Mouse (Mus musculus) brain, embryonic 14.5 days (tissue): Measurements from ENCODE around the gene Mrpl55. TPM values are rescaled to one million over a fixed set of nuclear protein-coding genes. Genes with fewer than 3 reads are reported as not detected.
A peak's percentile ranks its signal among the peaks of the same experiment; 100 is the strongest.
"Not testable (repeated sequence)": the region's sequence is repeated elsewhere in the genome, so short reads cannot be mapped to it uniquely, and the experiment has no call there.

Source experiments
- DNase-seq: peaks from one replicate; pipeline ENCODE4 v3.0.0-alpha.2; 2011; ENCODE audit warnings: low read depth
- CTCF ChIP-seq: fragments of 200-500 bp; IDR thresholded peaks from 2 replicates; pipeline ENCODE4 v1.5.1; 2012; ENCODE audit warnings: inconsistent platforms, mild to moderate bottlenecking, moderate library complexity, borderline replicate concordance; ENCODE audit not compliant: insufficient read depth, insufficient read length; ENCODE audit errors: extremely low read depth
- POLR2A ChIP-seq: fragments of 200-500 bp; IDR thresholded peaks from 2 replicates; pipeline ENCODE4 v1.6.1; 2012; ENCODE audit warnings: mild to moderate bottlenecking, inconsistent platforms, borderline replicate concordance; ENCODE audit not compliant: poor library complexity, insufficient read depth, insufficient read length, severe bottlenecking; ENCODE audit errors: extremely low read depth
- polyA plus RNA-seq: library from polyadenylated mRNA; depleted of rRNA; stranded (reverse); fragments of >200 nt; gene quantifications from 2 replicates; pipeline ENCODE4 v1.2.3, GENCODE M21; 2012

Gene Mrpl55
- polyA plus RNA-seq, 1 experiment: 45.5 TPM

DNA sequence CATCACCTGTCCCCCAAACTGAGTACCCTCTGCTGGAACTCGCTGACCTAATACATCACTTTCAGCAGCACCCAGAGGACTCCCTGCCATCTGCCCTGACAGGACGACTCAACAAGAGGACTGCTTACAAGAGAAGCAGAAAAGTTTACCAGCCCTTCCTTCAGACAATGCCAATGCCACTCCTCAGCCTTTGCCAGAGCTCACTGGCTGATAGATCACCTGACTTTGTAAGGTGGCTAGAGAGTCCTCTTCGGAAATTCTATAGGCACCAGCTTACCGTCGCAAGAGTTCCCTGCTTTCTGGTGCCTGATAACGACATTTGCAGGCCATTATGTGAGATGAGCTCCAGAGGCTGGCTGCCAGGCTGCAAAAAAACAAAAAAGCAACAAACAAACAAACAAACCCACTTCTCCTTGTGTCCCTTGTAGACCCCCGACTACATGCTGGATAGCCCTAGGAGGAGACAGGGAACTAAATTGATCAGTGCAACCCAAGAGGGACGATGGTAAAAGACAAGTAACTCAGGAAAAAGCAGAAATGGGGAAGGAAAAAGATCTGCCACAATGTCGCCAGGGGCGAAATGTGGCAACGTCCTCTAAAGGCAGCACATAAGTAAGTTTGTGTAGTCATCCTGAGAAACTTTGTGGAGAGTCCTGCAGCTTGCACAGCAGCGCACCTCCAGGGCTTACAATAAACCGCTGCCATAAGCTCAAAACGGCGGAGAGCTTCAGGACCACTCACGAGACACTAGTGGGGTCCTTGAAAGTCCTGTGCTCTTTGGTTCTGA lies 877 bp upstream of the Mrpl55 start:
- no peak for DNase-seq
- TF ChIP-seq CTCF (no peak), POLR2A (no peak)

DNA sequence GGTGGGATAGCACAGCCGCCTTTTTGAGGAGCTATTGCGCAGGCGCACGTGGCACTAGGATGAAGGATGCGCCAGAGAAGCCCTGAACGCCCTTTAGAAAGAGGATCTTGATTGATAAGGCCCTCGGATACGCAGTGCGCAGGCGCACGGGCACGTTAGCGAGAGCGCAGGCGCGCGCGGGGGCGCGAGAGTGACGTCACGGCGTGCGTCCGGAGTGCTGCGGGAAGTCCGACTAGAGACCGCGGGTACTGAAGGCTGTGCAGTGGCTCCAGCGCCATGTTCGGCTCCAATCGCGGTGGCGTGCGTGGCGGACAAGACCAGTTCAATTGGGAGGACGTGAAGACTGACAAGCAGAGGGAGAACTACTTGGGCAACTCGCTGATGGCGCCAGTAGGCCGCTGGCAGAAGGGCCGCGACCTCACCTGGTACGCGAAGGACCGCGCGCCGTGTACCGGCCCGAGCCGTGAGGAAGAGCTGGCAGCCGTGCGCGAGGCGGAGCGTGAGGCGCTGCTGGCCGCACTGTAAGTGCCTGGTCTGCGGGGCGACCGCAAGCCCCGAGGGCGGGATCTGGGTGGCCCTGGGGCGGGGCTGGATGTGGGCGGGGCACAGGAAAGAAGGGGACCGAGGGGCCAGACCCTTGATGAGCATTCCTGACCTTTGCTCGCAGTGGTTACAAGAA lies 6.0 kb downstream of the Mrpl55 start, which contains the start of gene 2310033P09Rik:
2310033P09Rik (plus strand) TSS at position 169 of the 679 bp plus-strand sequence.
- TF ChIP-seq CTCF (no peak), POLR2A (peak; percentile 67; the same call in 1 of the 2 replicates)
- peak; percentile 99 for DNase-seq

DNA sequence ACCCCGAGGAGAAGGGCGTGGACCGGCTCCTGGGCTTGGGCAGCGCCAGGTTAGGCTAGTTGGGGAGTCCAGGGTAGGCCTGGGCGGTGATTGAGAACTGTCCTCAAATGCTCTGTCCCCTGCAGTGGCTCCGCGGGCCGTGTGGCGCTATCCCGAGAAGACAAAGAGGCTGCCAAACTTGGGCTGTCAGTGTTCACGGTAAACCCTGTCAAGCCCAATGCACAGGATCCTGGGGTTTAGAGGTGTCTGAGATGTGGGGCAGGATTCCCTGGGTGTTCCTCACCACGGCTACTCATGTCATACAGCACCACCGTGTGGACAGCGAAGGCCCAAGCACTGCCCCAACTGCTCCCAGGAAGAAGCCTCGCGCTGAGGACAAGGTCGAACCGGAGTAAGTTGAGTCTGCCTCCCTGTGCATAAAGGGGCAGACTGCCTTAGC lies 6.7 kb downstream of the Mrpl55 start:
- DNase-seq: peak; percentile 78
- no peak for TF ChIP-seq POLR2A
- TF ChIP-seq CTCF: peak; percentile 64

DNA sequence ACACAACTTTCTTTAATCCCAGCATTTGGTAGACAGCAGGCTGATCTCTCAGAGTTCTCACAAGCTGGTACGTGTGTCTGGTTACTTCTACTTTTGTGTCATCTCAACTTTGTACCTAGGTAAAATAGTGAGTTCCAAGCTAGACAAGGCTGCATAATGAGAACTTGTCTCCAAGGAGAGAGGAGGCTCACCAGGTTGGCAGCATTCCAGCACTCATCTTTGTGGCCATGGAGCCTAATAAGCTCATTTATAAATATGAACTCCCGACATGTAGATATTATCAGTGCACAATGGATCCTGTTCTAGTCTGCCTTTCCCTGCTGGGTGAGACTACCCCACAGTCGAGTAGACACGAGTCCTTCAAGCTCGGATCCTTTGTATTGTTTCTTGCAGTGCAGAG lies 7.3 kb downstream of the Mrpl55 start:
- DNase-seq: no peak
- no peak for TF ChIP-seq POLR2A
- TF ChIP-seq CTCF: no peak

DNA sequence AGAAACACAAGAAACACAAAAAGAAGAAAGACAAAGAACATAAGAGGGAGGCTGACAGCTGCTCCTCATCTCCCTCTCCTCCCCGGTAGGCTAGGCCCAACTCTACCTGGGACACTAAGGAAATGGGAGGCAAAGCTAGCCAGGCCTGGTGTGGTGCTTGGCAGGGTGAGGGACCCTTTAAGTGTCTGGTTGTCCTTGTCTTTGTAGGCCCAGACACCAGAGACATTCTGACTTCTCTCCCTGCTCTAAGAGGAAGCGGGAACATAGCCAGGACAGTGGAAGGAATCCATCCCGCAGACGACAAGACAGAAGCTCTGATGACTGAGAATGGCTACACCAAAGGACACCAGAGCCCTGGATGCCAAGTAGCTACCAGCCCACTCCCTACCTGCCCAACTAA lies 7.7 kb downstream of the Mrpl55 start:
- DNase-seq: no peak
- TF ChIP-seq POLR2A: no peak
- TF ChIP-seq CTCF: no peak

DNA sequence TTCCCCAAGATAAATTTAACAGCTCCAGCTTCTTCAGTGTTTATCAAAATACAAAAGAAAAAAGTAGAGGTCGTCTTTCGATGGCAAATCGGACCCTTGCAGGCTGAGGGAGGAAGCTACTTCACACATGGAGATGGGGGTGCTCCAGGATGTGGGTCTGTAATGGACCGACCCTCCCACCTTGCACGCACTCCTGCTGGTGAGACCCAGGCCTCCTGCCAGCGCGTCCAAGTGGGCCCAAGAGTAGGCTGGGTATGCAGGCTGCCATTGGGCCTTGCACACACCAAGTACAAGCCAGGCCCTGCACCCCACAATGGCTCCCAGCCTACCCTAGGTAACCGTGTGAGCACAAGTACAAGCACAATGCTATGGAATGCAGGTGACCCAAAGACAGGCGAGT lies 9.3 kb downstream of the Mrpl55 start:
- DNase-seq: not testable (repeated sequence)

DNA sequence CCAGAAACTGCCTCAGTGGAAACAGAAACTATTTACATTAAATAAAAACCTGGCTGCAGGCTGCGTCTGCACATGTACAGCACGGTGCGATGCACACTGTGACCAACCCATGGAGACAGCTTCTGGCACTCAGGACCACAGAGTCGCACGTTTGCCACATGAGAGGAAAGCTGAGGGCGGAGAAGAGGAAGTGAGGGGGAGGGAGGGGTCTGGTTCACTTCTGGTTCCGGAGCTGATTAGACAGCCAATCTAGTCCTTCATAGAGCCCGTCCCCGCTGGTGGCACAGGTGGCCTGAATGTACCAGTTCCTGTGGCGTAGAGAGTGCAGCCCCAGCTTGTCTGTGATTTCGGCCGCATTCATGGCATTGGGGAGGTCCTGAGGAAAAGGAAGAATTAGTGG lies 10.0 kb downstream of the Mrpl55 start:
- DNase-seq: not testable (repeated sequence)

DNA sequence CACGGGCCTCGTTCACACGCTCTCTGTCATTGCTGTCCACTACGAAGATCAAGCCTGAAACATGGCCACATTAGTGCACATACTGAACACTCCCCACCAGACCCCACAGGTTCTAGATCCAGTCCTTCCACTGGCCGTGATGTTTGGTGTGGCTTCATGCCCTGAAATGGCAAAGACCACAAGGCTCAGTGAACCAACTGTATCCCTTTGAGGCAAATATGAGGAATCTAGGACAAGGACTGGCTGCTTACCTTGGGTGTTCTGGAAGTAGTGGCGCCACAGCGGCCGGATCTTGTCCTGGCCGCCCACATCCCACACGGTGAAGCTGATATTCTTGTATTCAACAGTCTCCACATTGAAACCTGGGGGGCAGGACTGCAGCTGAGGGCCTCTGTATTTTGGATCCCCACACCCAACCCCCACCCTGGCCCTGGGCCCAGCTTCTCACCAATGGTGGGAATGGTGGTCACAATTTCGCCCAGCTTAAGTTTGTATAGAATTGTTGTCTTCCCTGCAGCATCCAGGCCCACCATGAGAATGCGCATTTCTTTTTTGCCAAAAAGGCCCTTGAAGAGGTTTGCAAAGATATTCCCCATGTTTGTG lies 10.7 kb downstream of the Mrpl55 start:
- TF ChIP-seq CTCF (no peak), POLR2A (no peak)
- no peak for DNase-seq

DNA sequence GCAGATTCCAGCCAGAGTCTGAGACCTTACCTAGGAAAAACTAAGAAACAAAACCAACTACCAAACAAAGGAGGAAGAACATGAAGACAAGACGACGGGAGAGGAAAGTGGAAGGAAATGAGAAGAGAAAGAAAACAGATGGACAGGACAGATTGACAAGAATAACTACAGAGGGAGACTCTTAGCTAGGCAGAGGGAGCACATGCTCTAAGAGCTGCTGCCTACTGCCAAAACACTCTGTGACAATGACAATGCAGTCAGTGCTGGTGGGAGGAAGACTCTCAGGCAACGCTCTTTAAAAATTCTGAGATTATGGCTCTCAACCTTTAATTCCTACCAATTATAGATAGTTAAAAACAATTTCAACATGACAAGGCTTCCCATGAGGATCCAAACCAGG lies 14.7 kb downstream of the Mrpl55 start:
- TF ChIP-seq CTCF (no peak), POLR2A (no peak)
- DNase-seq: peak; percentile 53

DNA sequence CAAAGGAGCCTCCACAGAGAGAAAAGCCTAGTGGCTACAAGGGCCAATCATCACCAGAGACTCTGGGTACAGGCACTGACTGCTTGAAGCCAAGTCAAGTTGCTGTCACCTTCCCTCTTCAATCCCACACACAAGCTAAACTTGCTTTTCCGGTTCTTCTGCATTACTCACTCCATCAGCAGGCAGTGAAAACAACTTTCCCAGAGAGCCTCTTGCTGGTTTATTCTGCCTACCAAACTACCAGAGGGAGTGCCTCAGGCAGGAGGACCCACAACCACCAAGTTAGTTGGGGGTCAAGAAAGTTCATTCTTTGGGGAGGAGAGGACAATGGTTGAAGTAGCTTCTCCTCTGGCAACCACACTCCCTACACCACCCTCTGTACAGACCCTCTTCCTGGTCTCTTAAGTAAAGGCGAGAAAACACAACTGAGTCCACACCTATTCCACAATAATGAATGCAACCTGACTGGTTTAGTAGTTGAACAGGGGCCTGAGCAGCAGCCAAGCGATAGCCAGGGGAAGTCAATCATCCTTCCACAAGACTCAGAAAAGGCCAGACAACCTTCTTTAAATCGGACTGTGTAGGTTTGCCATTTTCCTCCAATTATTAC lies 16.2 kb downstream of the Mrpl55 start:
- DNase-seq: no peak
- no peak for TF ChIP-seq POLR2A
- no peak for TF ChIP-seq CTCF

DNA sequence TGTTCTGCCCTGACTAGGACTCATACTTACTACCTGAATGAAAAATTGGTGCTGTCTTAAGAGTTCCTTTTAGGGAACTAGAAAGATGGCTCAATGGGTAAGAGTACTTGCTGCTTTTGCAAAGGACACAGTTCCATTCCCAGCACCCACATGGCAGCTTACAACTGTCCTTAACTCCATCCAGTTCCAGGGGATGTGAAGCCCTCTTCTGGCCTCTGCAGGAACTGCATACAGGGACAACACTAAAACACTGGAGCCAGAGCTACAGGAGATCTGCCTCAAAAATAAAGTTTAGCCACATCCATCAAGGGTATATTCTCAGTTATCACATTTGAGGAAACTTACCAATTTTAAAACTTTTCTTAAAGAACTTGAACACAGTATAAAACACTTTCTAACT lies 16.8 kb downstream of the Mrpl55 start:
- no peak for DNase-seq

DNA sequence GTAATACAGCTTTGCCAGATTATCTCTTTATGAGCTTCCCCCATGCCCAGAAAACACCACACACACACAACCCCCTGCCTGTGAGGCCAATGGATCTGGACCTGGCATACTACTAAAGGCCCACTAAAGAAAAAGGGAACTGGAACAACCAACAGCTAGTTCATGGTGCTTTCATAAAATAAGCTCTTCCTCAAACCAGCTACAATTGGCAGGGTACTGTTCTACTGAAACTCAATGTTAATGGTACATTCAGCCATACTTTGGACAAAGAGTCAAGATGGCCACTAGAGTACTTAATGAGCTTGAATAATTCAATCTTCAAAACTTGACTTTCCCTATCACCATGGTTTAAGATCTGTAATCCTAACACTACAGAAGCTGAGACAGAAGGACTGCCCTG lies 19.3 kb downstream of the Mrpl55 start:
- no peak for DNase-seq

More for the DNA sequence above, 16.8 kb downstream of the Mrpl55 start:
- TF ChIP-seq CTCF (peak; percentile 44; the same call in 1 of the 2 replicates), POLR2A (no peak)

More for the DNA sequence above, 19.3 kb downstream of the Mrpl55 start:
- TF ChIP-seq CTCF: no peak
- TF ChIP-seq POLR2A: no peak
